Mouse (Mus musculus) inflammation-experienced regulatory T-cells, adult 6 months (primary cell): Measurements from ENCODE around the gene Rab14. TPM values are rescaled to one million over a fixed set of nuclear protein-coding genes. Genes with fewer than 3 reads are reported as not detected.

Source experiments
- ATAC-seq: one replicate; pipeline ENCODE4 v1.8.0; 2017
- polyA plus RNA-seq, 3 experiments: library from polyadenylated mRNA; unstranded; fragments of 100-300 nt; shearing (Covaris generic); gene quantifications; one replicate each; pipeline ENCODE4 v1.2.1; 2017

Rab14 gene
- polyA plus RNA-seq, 3 experiments from 2014 or later: 103 to 133 (median 130) TPM

- ATAC-seq: peak; percentile 51
Observed at GRCm38 (mm10) chr2:35199971-35200897, 686 bp downstream of the Rab14 start.

GRCm38 (mm10) chr2:35199541-35199940, 1.4 kb downstream of the Rab14 start:
- no peak for ATAC-seq

GRCm38 (mm10) chr2:35195626-35196544, 5.0 kb downstream of the Rab14 start:
- no peak for ATAC-seq

- no peak for ATAC-seq
Observed at GRCm38 (mm10) chr2:35193976-35194375, 6.9 kb downstream of the Rab14 start.

- no peak for ATAC-seq
Observed at GRCm38 (mm10) chr2:35188929-35189328, 12.0 kb downstream of the Rab14 start.

- no peak for ATAC-seq
Observed at GRCm38 (mm10) chr2:35183115-35183673, 17.7 kb downstream of the Rab14 start.

GRCm38 (mm10) chr2:35178153-35178552, 22.8 kb downstream of the Rab14 start:
- ATAC-seq: no peak

GRCm38 (mm10) chr2:35175281-35176065, 25.4 kb downstream of the Rab14 start:
- no peak for ATAC-seq

GRCm38 (mm10) chr2:35174100-35174499, 26.8 kb downstream of the Rab14 start:
- ATAC-seq: no peak

- no peak for ATAC-seq
Observed at GRCm38 (mm10) chr2:35173666-35174065, 27.3 kb downstream of the Rab14 start.

- ATAC-seq: no peak
Observed at GRCm38 (mm10) chr2:35172246-35172645, 28.7 kb downstream of the Rab14 start.

GRCm38 (mm10) chr2:35171341-35171861, 29.5 kb downstream of the Rab14 start:
- no peak for ATAC-seq

- no peak for ATAC-seq
Observed at GRCm38 (mm10) chr2:35169452-35169851, 31.5 kb downstream of the Rab14 start.

GRCm38 (mm10) chr2:35166816-35167215, 34.1 kb downstream of the Rab14 start:
- no peak for ATAC-seq

GRCm38 (mm10) chr2:35165416-35165815, 35.5 kb downstream of the Rab14 start:
- no peak for ATAC-seq

- ATAC-seq: no peak
Observed at GRCm38 (mm10) chr2:35163396-35163795, 37.5 kb downstream of the Rab14 start.

GRCm38 (mm10) chr2:35161846-35162488, 39.0 kb downstream of the Rab14 start:
- no peak for ATAC-seq

- no peak for ATAC-seq
Observed at GRCm38 (mm10) chr2:35160206-35160605, 40.7 kb downstream of the Rab14 start.

- ATAC-seq: no peak
Observed at GRCm38 (mm10) chr2:35158358-35158757, 42.6 kb downstream of the Rab14 start.

- no peak for ATAC-seq
Observed at GRCm38 (mm10) chr2:35157836-35158235, 43.1 kb downstream of the Rab14 start.

GRCm38 (mm10) chr2:35156985-35157384, 43.9 kb downstream of the Rab14 start:
- ATAC-seq: no peak
